Mouse (Mus musculus): ENCODE results near the gene Dennd1b. TPM values are rescaled to one million over a fixed set of nuclear protein-coding genes. Genes with fewer than 3 reads are reported as not detected.

The Dennd1b gene
- total and polyA plus RNA-seq, 3 experiments: 8.0 to 8.9 (median 8.0) TPM

DNA sequence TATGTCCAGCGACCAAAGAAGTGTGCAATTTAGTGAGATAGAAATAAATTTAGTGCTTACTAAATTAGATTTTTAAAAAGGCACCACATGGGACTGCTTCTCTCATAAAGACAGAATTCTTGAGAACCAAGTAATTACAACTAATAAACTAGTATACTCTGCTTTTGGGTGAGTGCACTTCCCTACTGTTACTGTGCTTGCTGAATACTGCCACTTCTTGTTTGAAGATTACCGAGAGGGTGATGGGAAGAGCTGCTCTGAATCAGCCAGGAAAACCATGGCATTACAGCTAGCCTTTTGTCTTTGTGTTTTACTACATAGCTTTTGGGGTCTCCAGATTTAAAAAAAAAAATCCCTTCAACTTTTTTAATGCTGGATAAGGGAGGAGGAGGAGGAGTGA is 19.8 kb downstream of the Dennd1b start:
- Histone ChIP-seq H3K27ac (ENCODE audit: insufficient read depth, low read depth) (no peak overlapping the region), H3K27me3 (replicated peaks) (no peaks in the 10 kb centered on the region), H3K4me2 (ENCODE audit: insufficient read depth, low read depth, poor library complexity, severe bottlenecking) (no peak overlapping the region), H3K4me3 (replicated peaks in 1 of 3; ENCODE audit: low read depth in 2 of 3, low read length in 2 of 3, poor library complexity in 1 of 3) (no peak overlapping the region), H3K79me2 (replicated peaks; ENCODE audit: control insufficient read depth, extremely low read depth, insufficient read depth, poor library complexity, severe bottlenecking) (peaks cover 7% of the 10 kb centered on the region), H3K9me3 (replicated peaks; ENCODE audit: low read length) (peaks cover 3% of the 10 kb centered on the region), H3K9ac (ENCODE audit: insufficient read depth, low read depth) (no peak overlapping the region), H3K4me1 (ENCODE audit: control insufficient read depth in 1 of 2, insufficient read depth in 2 of 2) (peaks cover 0 to 28% of the 10 kb centered on the region in 2 experiments; a peak in 3 of 4 replicates), H3K36me3 (replicated peaks in 1 of 2; ENCODE audit: control insufficient read depth in 1 of 2, insufficient read depth in 1 of 2, low read length in 1 of 2) (peaks cover 0 to 26% of the 10 kb centered on the region in 2 experiments)
- no peak for DNase-seq (ENCODE audit: extremely low read depth)
- in situ Hi-C loops (cut with MboI; ENCODE audit: low pct_ligation_motif_present, low pct_unique_long_range_greater_than_20kb, low sequenced_read_pairs): no loop called here
- TF ChIP-seq RCOR1 (conservative IDR thresholded peaks at IDR 0.05; ENCODE audit: low read depth, low read length): no peak
- no peak for TF ChIP-seq ZKSCAN1 (IDR thresholded peaks at IDR 0.05; ENCODE audit: borderline replicate concordance, low read depth, low read length)
- TF ChIP-seq NRF1 (IDR thresholded peaks at IDR 0.05; ENCODE audit: low read depth, low read length): no peak
- no peak for TF ChIP-seq SMC3 (IDR thresholded peaks at IDR 0.05; ENCODE audit: low read depth, low read length)
- TF ChIP-seq RAD21 (IDR thresholded peaks at IDR 0.05; ENCODE audit: low read depth, low read length): no peak
- TF ChIP-seq MXI1 (IDR thresholded peaks at IDR 0.05; ENCODE audit: low read depth, low read length): no peak
- no peak for TF ChIP-seq CHD1 (IDR thresholded peaks at IDR 0.05; ENCODE audit: low read depth, low read length)
- no peak for TF ChIP-seq UBTF (IDR thresholded peaks at IDR 0.05; ENCODE audit: low read depth, low read length)
- no peak for TF ChIP-seq POLR2A (IDR thresholded peaks at IDR 0.05; ENCODE audit: low read depth, low read length)
- TF ChIP-seq HCFC1 (IDR thresholded peaks at IDR 0.05; ENCODE audit: low read depth, low read length): no peak
- no peak for TF ChIP-seq JUN (IDR thresholded peaks at IDR 0.05; ENCODE audit: insufficient read depth, low read depth, low read length)
- TF ChIP-seq GABPA (IDR thresholded peaks at IDR 0.05; ENCODE audit: insufficient replicate concordance, low read depth, low read length): no peak
- TF ChIP-seq IRF4 (IDR thresholded peaks at IDR 0.05; ENCODE audit: low read depth, low read length): no peak
- no peak for TF ChIP-seq EP300 (IDR thresholded peaks at IDR 0.05; ENCODE audit: low read length)
- TF ChIP-seq SIN3A (IDR thresholded peaks at IDR 0.05; ENCODE audit: low read length): no peak
- no peak for TF ChIP-seq POLR2AphosphoS2 (IDR thresholded peaks at IDR 0.05; ENCODE audit: low read depth, low read length)
- TF ChIP-seq PAX5 (IDR thresholded peaks at IDR 0.05; ENCODE audit: low read length): no peak
- TF ChIP-seq JUND (conservative IDR thresholded peaks at IDR 0.05; ENCODE audit: low read depth, low read length): no peak
- no peak for TF ChIP-seq CTCF (conservative IDR thresholded peaks at IDR 0.05 in 1 of 2, IDR thresholded peaks at IDR 0.05 in 1 of 2; ENCODE audit: low read depth in 2 of 2, low read length in 2 of 2)
- TF ChIP-seq ZC3H11A (IDR thresholded peaks at IDR 0.05; ENCODE audit: low read depth, low read length): no peak
- dilution Hi-C loops (cut with MboI; ENCODE audit: extremely low pct_ligation_motif_present, extremely low pct_unique_long_range_greater_than_20kb, low sequenced_read_pairs): no loop called here

DNA sequence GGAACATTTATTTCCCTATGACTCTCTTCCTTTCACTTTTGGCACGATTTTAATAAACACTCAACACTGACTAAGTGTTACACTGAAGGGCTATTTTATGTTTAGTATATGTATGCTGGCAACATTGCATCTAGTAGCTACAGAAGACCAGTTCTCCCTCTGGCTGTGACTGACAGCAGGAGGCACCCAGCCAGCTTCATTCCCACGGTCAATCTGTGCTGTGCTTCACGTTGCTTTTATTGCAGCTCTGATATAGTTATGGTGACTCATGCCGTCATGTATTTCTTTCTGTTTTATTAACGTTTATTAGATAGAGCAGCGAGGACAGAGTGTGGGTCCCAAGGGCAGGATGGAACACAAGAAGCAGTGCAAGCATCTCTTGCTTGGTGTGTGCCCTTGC is 20.2 kb downstream of the Dennd1b start:
- peaks cover 0 to 28% of the 10 kb centered on the region in 2 experiments; a peak in 3 of 4 replicates for H3K4me1 ChIP-seq (ENCODE audit: control insufficient read depth in 1 of 2, insufficient read depth in 2 of 2)
- TF ChIP-seq E2F4 (IDR thresholded peaks at IDR 0.05; ENCODE audit: insufficient replicate concordance, low read depth, low read length): no peak
- no peak for TF ChIP-seq NELFE (IDR thresholded peaks at IDR 0.05; ENCODE audit: low read depth, low read length)
- H3K9ac ChIP-seq (ENCODE audit: insufficient read depth, low read depth): no peak overlapping the region
- in situ Hi-C loops (cut with MboI; ENCODE audit: low pct_ligation_motif_present, low pct_unique_long_range_greater_than_20kb, low sequenced_read_pairs) (no loop called here), dilution Hi-C loops (cut with MboI; ENCODE audit: extremely low pct_ligation_motif_present, extremely low pct_unique_long_range_greater_than_20kb, low sequenced_read_pairs) (no loop called here)
- no peak overlapping the region for H3K4me3 ChIP-seq (replicated peaks in 1 of 3; ENCODE audit: low read depth in 2 of 3, low read length in 2 of 3, poor library complexity in 1 of 3)
- no peak overlapping the region for H3K4me2 ChIP-seq (ENCODE audit: insufficient read depth, low read depth, poor library complexity, severe bottlenecking)
- H3K27ac ChIP-seq (ENCODE audit: insufficient read depth, low read depth): no peak overlapping the region
- peaks cover 3% of the 10 kb centered on the region for H3K9me3 ChIP-seq (replicated peaks; ENCODE audit: low read length)
- H3K27me3 ChIP-seq (replicated peaks): no peaks in the 10 kb centered on the region
- H3K36me3 ChIP-seq (replicated peaks in 1 of 2; ENCODE audit: control insufficient read depth in 1 of 2, insufficient read depth in 1 of 2, low read length in 1 of 2): peaks cover 0 to 26% of the 10 kb centered on the region in 2 experiments
- DNase-seq (ENCODE audit: extremely low read depth): no peak
- H3K79me2 ChIP-seq (replicated peaks; ENCODE audit: control insufficient read depth, extremely low read depth, insufficient read depth, poor library complexity, severe bottlenecking): peaks cover 7% of the 10 kb centered on the region
